ENCODE assay signal across 15 mouse cellular contexts in the genomic region with DNA sequence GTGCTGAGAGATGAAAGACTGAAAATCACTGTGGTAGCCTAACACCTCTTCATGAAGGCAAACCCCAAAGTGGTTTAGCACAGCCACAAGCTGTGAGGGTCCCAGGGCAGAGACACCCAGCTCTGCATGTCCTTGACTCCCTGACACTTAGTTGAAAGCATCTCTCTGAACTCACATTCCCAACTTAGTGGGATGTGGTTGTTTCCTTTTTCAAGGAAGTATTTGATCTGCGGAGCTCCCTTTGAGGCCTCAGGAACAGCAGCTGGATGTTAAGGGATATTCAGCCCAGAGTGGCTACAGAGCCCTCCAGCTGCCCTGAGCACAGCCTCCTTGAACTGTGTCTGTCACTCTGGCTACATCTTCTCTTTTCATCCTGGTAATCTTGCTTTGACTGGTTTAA. TPM values are rescaled to one million over a fixed set of nuclear protein-coding genes. Genes with fewer than 3 reads are reported as not detected.
DNase-seq lines count a peak whose midpoint lies in the region; ATAC-seq and TF ChIP-seq lines count a peak whose summit lies in the region.
"Had no signal": no experiment of that assay in that cellular context is flagged by ENCODE, and none has a peak within 500 bp of the region (broad histone marks: within the 10 kb centered on the region; RNA-seq: fewer than 3 reads in every experiment).

No protein-coding gene starts in this region.

- TF ChIP-seq EP300 in stomach, postnatal 0 days (optimal IDR thresholded peaks at IDR 0.05) = no peak

- no peak for DNase-seq in lung, postnatal 10 days
- DNase-seq in stomach, postnatal 0 days (ENCODE audit: low spot score) = no peak
- DNase-seq: adrenal gland, adult 2 months; adrenal gland, postnatal 25 days; cerebellum, adult 2 months; cerebellum, postnatal 10 days; forebrain, postnatal 0 days; gastrocnemius, postnatal 14 days; heart, postnatal 36 days had no signal

- peaks cover 23% of the 10 kb centered on the region; the same call in 1 of the 2 replicates for H3K36me3 ChIP-seq in heart, embryonic 13.5 days
- H3K36me3 ChIP-seq in heart, embryonic 12.5 days = peaks cover 11% of the 10 kb centered on the region; the same call in 1 of the 2 replicates
- peaks cover 4% of the 10 kb centered on the region for H3K36me3 ChIP-seq in lung, embryonic 16.5 days (ENCODE audit: control insufficient read depth, insufficient read depth, low read length)
- no peaks in the 10 kb centered on the region for H3K36me3 ChIP-seq in stomach, embryonic 15.5 days
- H3K36me3 ChIP-seq in stomach, postnatal 0 days (ENCODE audit: control insufficient read depth, insufficient read depth, low read length) = 0 out of 2 replicates have a peak, but pooled peaks cover 2% of the 10 kb centered on the region
- H3K36me3 ChIP-seq: hindbrain, embryonic 15.5 days had no signal

- no peak for TF ChIP-seq CTCF in stomach, postnatal 0 days (IDR thresholded peaks at IDR 0.05; ENCODE audit: low read depth)

- H3K4me1 ChIP-seq in heart, embryonic 13.5 days = peaks cover 83% of the 10 kb centered on the region
- H3K4me1 ChIP-seq in heart, embryonic 12.5 days (replicated peaks) = peaks cover 74% of the 10 kb centered on the region
- H3K4me1 ChIP-seq in lung, embryonic 16.5 days (replicated peaks; ENCODE audit: control insufficient read depth, insufficient read depth, low read length) = peaks cover 15% of the 10 kb centered on the region
- H3K4me1 ChIP-seq in stomach, embryonic 15.5 days = peaks cover 24% of the 10 kb centered on the region; the same call in 1 of the 2 replicates
- peaks cover 17% of the 10 kb centered on the region for H3K4me1 ChIP-seq in stomach, postnatal 0 days (replicated peaks; ENCODE audit: control insufficient read depth, insufficient read depth)

- H3K4me2 ChIP-seq in heart, embryonic 13.5 days = no peak overlapping the region
- no peak overlapping the region for H3K4me2 ChIP-seq in heart, embryonic 12.5 days
- H3K4me2 ChIP-seq in lung, embryonic 16.5 days (ENCODE audit: low read depth, low read length) = no peak overlapping the region
- no peak overlapping the region for H3K4me2 ChIP-seq in stomach, embryonic 15.5 days
- H3K4me2 ChIP-seq in stomach, postnatal 0 days (replicated peaks; ENCODE audit: low read depth) = no peak overlapping the region
- H3K4me2 ChIP-seq: hindbrain, embryonic 15.5 days had no signal

- H3K9me3 ChIP-seq in heart, embryonic 13.5 days = no peaks in the 10 kb centered on the region
- no peaks in the 10 kb centered on the region for H3K9me3 ChIP-seq in heart, embryonic 12.5 days (replicated peaks)
- no peaks in the 10 kb centered on the region for H3K9me3 ChIP-seq in lung, embryonic 16.5 days (ENCODE audit: control insufficient read depth, low read length)
- H3K9me3 ChIP-seq in stomach, embryonic 15.5 days = no peaks in the 10 kb centered on the region
- no peaks in the 10 kb centered on the region for H3K9me3 ChIP-seq in stomach, postnatal 0 days (ENCODE audit: control insufficient read depth, low read length)
- H3K9me3 ChIP-seq: embryonic facial prominence, embryonic 10.5 days; hindbrain, embryonic 15.5 days had no signal

- 14% methylated on average over 1 of the region's 1 CpGs for WGBS in heart, embryonic 13.5 days
- WGBS in heart, embryonic 12.5 days = 26% methylated on average over 1 of the region's 1 CpGs
- 17% methylated on average over 1 of the region's 1 CpGs for WGBS in lung, embryonic 16.5 days
- 40% methylated on average over 1 of the region's 1 CpGs for WGBS in stomach, embryonic 15.5 days
- WGBS in stomach, postnatal 0 days = 42% methylated on average over 1 of the region's 1 CpGs

- no peak overlapping the region for H3K27ac ChIP-seq in heart, embryonic 13.5 days (replicated peaks)
- H3K27ac ChIP-seq in heart, embryonic 12.5 days (ENCODE audit: poor library complexity, severe bottlenecking) = no peak overlapping the region
- H3K27ac ChIP-seq in lung, embryonic 16.5 days (ENCODE audit: low read length) = peak overlapping the region; percentile 12; the same call in 1 of the 2 replicates
- peak overlapping the region; percentile 28; the same call in 1 of the 2 replicates for H3K27ac ChIP-seq in stomach, embryonic 15.5 days
- H3K27ac ChIP-seq in stomach, postnatal 0 days (replicated peaks) = no peak overlapping the region
- H3K27ac ChIP-seq: embryonic facial prominence, embryonic 10.5 days; hindbrain, embryonic 15.5 days had no signal

- no peaks in the 10 kb centered on the region for H3K27me3 ChIP-seq in heart, embryonic 13.5 days (replicated peaks)
- H3K27me3 ChIP-seq in heart, embryonic 12.5 days (replicated peaks) = no peaks in the 10 kb centered on the region
- no peaks in the 10 kb centered on the region for H3K27me3 ChIP-seq in lung, embryonic 16.5 days (ENCODE audit: control insufficient read depth, insufficient read depth, low read depth, low read length)
- H3K27me3 ChIP-seq in stomach, embryonic 15.5 days (replicated peaks) = no peaks in the 10 kb centered on the region
- H3K27me3 ChIP-seq in stomach, postnatal 0 days (ENCODE audit: control insufficient read depth, insufficient read depth, low read length) = no peaks in the 10 kb centered on the region
- H3K27me3 ChIP-seq: hindbrain, embryonic 15.5 days had no signal

- ATAC-seq in heart, embryonic 13.5 days (ENCODE audit: extremely low read depth, insufficient number of reproducible peaks, low FRiP score, low TSS enrichment) = no peak
- no peak for ATAC-seq in heart, embryonic 12.5 days (ENCODE audit: insufficient number of reproducible peaks, low FRiP score)
- no peak for ATAC-seq in lung, embryonic 16.5 days (ENCODE audit: low read depth)
- no peak for ATAC-seq in stomach, embryonic 15.5 days (ENCODE audit: insufficient read depth, low FRiP score, low read depth)
- ATAC-seq in stomach, postnatal 0 days (ENCODE audit: low FRiP score, low TSS enrichment) = no peak
- ATAC-seq: forebrain, postnatal 0 days had no signal

- H3K9ac ChIP-seq in heart, embryonic 13.5 days = 0 out of 2 replicates have a peak overlapping the region, but pooled peaks have one; percentile 19
- H3K9ac ChIP-seq in heart, embryonic 12.5 days = no peak overlapping the region; the same call in 1 of the 2 replicates
- no peak overlapping the region for H3K9ac ChIP-seq in lung, embryonic 16.5 days (ENCODE audit: low read length)
- no peak overlapping the region for H3K9ac ChIP-seq in stomach, embryonic 15.5 days
- H3K9ac ChIP-seq in stomach, postnatal 0 days (ENCODE audit: low read length) = no peak overlapping the region
- H3K9ac ChIP-seq: forebrain, postnatal 0 days; hindbrain, embryonic 15.5 days had no signal

- no peak overlapping the region for H3K4me3 ChIP-seq in heart, embryonic 13.5 days
- no peak overlapping the region for H3K4me3 ChIP-seq in heart, embryonic 12.5 days
- H3K4me3 ChIP-seq in lung, embryonic 16.5 days (ENCODE audit: low read length) = no peak overlapping the region
- no peak overlapping the region for H3K4me3 ChIP-seq in stomach, embryonic 15.5 days (replicated peaks)
- H3K4me3 ChIP-seq in stomach, postnatal 0 days (ENCODE audit: low read depth, low read length) = no peak overlapping the region
- H3K4me3 ChIP-seq: embryonic facial prominence, embryonic 10.5 days; hindbrain, embryonic 15.5 days had no signal

RNA-seq across cellular contexts. Expression of a gene that starts 48.0 kb away (rescaled TPM):
- polyA plus RNA-seq in heart, embryonic 13.5 days (2015; fragmentation: Nextera tagmentation; extraction: Ambion mirVana) = 37.9 and 39.8 TPM in 2 replicates
- polyA plus RNA-seq in heart, embryonic 12.5 days (2016; fragmentation: Nextera tagmentation; extraction: Ambion mirVana) = 50.0 and 58.0 TPM in 2 replicates
- polyA plus RNA-seq in lung, embryonic 16.5 days (2015; fragmentation: Nextera tagmentation; extraction: Ambion mirVana) = 73.5 and 76.8 TPM in 2 replicates
- 69.5 and 73.3 TPM in 2 replicates for polyA plus RNA-seq in stomach, embryonic 15.5 days (2015; fragmentation: Nextera tagmentation; extraction: Ambion mirVana)
- 49.8 and 51.3 TPM in 2 replicates for polyA plus RNA-seq in stomach, postnatal 0 days (2015; fragmentation: Nextera tagmentation; extraction: Ambion mirVana)

Comparison
In these comparisons a context has a peak if more than half of its experiments do, and no peak if none do; other contexts are left out.
1. H3K27ac ChIP-seq: peak in lung, embryonic 16.5 days (single experiment) and stomach, embryonic 15.5 days (single experiment); none in heart, embryonic 13.5 days (single experiment), heart, embryonic 12.5 days (single experiment) and stomach, postnatal 0 days (single experiment).